Mouse (Mus musculus) gastrocnemius, adult 2 months (tissue): ENCODE measurements around the gene Olfr905. TPM values are rescaled to one million over a fixed set of nuclear protein-coding genes. Genes with fewer than 3 reads are reported as not detected.

Experiments
- DNase-seq: peaks from one replicate; pipeline ENCODE4 v3.0.0; 2022
- H3K27ac ChIP-seq: fragments of 200-600 bp; 2 replicates; pipeline ENCODE4 v1.8.1; 2022; ENCODE audit warnings: mild to moderate bottlenecking
- H3K4me3 ChIP-seq: fragments of 200-600 bp; 2 replicates; pipeline ENCODE4 v1.8.1; 2022; ENCODE audit warnings: mild to moderate bottlenecking, moderate library complexity
- CTCF ChIP-seq: fragments of 200-600 bp; IDR thresholded peaks from 2 replicates; pipeline ENCODE4 v1.8.1; 2022; ENCODE audit warnings: antibody characterized with exemption, mild to moderate bottlenecking, moderate library complexity
- intact Hi-C: fragments of 180-260 bp; cut with DNase I; formaldehyde crosslinking; loops from one replicate; pipeline ENCODE4 v1.15.1; 2025
- long read RNA-seq, 2 experiments: library from polyadenylated mRNA; stranded (forward); transcript quantifications; one replicate each; pipeline ENCODE4 v2.0.0; 2021
- total RNA-seq, 2 experiments: library from RNA; stranded (reverse); gene quantifications; 2 replicates each; pipeline ENCODE4 v1.2.3; 2021

Gene Olfr905
- not detected for total RNA-seq
- long read RNA-seq, experiment 1 = 0 reads
- long read RNA-seq, experiment 2 = 0 reads

DNA sequence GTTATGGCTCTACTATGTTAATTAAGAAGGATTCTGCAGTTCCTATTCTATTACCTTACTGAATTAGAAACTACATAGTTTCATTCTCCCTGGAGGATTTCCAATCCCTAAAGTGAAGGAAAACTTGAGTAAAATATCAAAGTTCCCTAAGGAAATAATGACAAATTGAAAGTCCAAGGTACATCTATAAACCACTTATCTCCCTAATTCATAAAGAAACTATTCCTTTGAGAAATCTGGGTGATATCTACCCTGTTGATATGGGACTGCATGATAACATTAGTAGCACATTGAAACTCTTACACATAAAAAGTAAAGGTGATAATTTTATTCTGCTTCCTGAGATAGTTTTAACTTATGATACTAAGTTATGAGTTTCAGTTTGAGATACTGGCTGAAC, at the start of gene Olfr905:
Olfr905 (plus strand) TSS at position 301 of the 400 bp plus-strand sequence.
- no peak for TF ChIP-seq CTCF

DNA sequence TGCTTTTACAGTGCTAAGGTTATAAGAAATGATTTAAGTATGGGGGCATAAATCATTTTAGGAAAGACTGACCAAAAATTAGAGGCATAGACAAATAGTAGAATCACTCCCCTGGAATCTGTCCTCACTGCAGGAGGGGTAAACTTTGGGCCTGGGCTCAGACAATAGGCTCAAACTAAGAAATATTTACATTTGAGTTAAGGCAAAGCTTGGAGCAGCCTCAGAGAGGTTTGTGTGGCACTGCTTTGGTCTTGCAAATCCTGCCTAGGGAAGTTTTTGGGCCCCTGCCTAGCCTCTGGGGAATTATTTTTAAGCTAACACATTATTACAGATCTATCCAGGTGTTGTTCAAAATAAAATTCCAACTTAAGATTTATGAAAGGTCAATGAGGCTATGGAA, 47.1 kb upstream of the Olfr905 start:
- intact Hi-C loops = no loop called here
- Histone ChIP-seq H3K4me3 (no peak overlapping the region), H3K27ac (no peak overlapping the region)
- DNase-seq = no peak
- TF ChIP-seq CTCF = no peak

More for the DNA sequence above, at the start of gene Olfr905:
- DNase-seq = no peak
- intact Hi-C loops = no loop called here
- no peak within 1 kb of the TSS for H3K27ac ChIP-seq
- H3K4me3 ChIP-seq = no peak within 1 kb of the TSS

DNA sequence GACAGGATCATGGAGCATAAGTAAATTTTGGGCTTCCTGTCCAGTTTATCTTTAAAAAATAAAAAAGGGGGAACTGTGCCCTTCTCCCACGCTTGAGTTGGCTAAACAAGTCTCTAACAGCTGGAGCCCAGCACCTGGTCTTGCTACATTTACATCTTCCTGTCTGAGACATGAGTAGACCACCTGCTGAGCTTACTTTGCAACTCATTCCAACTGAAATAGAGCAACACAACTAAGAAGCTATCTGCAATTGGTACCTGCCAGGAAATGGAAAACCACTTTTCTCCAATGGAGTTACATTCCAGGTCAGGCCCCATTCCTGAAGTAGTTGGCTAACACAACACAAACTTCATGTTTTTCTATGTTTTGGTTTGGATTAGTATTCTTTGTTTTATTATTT, 43.9 kb upstream of the Olfr905 start:
- no peak overlapping the region for H3K4me3 ChIP-seq
- intact Hi-C loops = no loop called here
- DNase-seq = no peak

DNA sequence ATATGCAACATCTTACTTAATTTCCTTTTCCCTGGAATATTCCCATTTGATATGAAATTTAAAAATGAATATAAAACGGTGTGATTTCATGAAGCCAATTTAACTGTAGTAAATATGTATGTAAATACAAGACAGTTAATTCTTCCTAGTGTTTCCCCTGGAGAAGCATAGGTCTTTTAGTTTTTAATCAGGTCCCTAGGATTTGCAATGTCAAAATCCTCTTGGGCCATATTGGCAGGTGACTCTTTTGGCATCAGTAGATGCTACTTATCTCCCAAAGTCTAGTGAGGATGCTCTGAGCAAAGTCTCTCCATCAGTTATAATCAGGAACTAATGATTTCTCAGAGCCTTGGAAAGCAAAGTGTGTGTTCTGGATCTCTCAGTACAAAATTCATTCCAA, 41.8 kb upstream of the Olfr905 start, which contains the start of gene Olfr901:
Olfr901 (plus strand) TSS at position 301 of the 400 bp plus-strand sequence.
- no peak for TF ChIP-seq CTCF
- intact Hi-C loops = no loop called here
- H3K4me3 ChIP-seq = no peak within 1 kb of the TSS

More for the DNA sequence above, 43.9 kb upstream of the Olfr905 start:
- TF ChIP-seq CTCF = no peak
- no peak overlapping the region for H3K27ac ChIP-seq

DNA sequence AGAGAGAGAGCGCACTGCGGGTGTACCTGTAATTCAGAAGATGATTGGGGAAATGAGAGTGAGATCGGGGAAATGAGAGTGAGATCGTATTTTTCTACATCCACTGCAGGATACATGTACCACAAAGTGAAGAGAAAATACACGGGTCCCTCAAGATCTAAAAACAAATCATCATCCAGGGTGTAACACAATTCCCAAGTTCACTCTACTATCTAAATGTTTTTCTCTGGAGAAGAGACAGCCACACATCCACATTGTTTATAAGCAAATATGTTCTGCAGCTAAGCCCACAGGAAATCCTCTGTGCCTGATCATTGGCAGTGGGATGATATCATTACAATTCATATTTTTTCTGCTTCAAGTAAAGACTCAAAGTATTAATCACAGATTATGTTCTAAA, 23.6 kb upstream of the Olfr905 start, which contains the start of gene Olfr902:
Olfr902 (plus strand) TSS at position 301 of the 400 bp plus-strand sequence.
- intact Hi-C loops = no loop called here
- DNase-seq = no peak

More for the DNA sequence above, 41.8 kb upstream of the Olfr905 start, which contains the start of gene Olfr901:
- H3K27ac ChIP-seq = no peak within 1 kb of the TSS
- no peak for DNase-seq

DNA sequence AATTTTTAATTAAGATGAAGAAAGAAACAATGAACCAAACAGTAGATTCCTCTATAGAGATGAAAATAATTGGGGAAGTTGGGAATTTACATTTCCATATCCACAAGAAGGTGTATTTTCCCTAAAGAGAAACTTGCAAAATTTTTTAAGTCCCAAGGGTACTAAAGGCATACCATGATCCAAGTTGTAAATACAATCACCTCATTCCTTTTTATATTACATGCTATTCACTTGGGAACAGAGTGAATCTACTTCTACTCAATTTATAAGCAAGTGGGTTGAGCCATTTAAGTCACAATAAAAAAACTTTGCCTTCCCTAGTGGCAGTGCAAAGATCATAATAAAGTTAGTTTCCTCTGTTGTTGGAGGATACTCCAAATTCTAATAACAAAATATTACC, 8.1 kb upstream of the Olfr905 start, which contains the start of gene Olfr904:
Olfr904 (plus strand) TSS at position 301 of the 400 bp plus-strand sequence.
- TF ChIP-seq CTCF = no peak
- intact Hi-C loops = no loop called here
- Histone ChIP-seq H3K27ac (no peak within 1 kb of the TSS), H3K4me3 (no peak within 1 kb of the TSS)
- no peak for DNase-seq

More for the DNA sequence above, 23.6 kb upstream of the Olfr905 start, which contains the start of gene Olfr902:
- TF ChIP-seq CTCF = no peak
- H3K27ac ChIP-seq = no peak within 1 kb of the TSS
- no peak within 1 kb of the TSS for H3K4me3 ChIP-seq

DNA sequence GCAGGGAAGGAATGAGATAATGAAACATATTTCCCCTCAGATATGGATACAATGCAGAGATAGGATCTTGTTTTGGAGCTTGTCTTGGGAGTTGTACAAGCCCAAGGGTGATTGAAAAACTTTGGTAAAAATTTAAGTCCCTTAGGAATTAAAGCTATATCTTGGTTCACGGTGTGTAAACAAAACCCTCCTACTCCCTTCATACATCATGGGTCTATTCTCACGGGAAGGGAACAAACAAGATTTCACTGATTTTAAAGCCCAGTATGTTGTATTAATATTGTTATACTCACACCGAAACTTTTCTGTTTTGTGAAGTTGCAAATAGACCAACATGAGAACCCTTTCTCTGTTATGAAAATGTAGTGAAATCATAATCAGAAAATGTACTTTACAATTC, 15.9 kb downstream of the Olfr905 start, which contains the start of gene Olfr906:
Olfr906 (plus strand) TSS at position 301 of the 400 bp plus-strand sequence.
- Histone ChIP-seq H3K27ac (no peak within 1 kb of the TSS), H3K4me3 (no peak within 1 kb of the TSS)
- intact Hi-C loops = no loop called here
- no peak for TF ChIP-seq CTCF
- DNase-seq = no peak

DNA sequence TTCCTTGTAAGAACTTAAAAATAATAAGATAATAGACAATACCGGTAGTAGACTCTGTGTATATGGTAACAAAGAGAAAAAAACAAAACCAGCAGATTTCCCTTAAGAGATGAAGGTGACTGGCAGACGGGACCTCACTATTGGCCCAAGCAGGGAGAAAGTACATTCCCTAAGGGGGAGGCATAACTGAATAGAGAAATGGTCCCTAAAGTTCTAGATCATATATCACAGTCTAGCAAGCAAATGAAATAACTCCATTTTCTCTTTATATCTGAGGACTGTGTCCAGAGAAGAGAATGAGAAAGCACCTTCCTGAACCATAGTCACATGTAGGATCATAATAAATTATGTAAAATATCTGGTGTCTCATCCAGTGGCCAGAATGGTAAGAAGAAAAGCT, 24.6 kb downstream of the Olfr905 start, which contains the start of gene Olfr907:
Olfr907 (plus strand) TSS at position 301 of the 400 bp plus-strand sequence.
- intact Hi-C loops = no loop called here

DNA sequence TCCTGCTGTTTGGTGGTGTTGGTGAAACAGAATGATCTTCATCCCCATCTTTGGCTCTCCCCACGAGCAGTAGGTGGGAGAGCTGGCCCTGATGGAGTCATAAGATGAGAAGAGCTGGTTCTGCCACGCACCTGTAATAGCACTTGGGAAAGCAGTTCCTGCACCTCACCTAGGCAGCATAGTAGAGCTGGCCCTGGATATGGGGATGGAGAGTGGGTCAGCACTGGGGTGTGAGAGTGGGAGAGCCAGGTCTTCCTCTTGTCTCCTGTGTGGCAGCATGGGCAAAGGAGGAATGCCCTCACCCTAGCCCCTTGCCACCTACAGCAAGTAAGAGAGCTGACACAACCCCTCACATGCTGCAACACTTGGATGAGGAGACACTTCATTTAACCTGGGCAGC, 41.4 kb downstream of the Olfr905 start:
- no peak overlapping the region for H3K4me3 ChIP-seq
- no peak for DNase-seq
- intact Hi-C loops = no loop called here
- H3K27ac ChIP-seq = no peak overlapping the region
- no peak for TF ChIP-seq CTCF

More for the DNA sequence above, 24.6 kb downstream of the Olfr905 start, which contains the start of gene Olfr907:
- Histone ChIP-seq H3K27ac (no peak within 1 kb of the TSS), H3K4me3 (no peak within 1 kb of the TSS)
- no peak for DNase-seq
- no peak for TF ChIP-seq CTCF

DNA sequence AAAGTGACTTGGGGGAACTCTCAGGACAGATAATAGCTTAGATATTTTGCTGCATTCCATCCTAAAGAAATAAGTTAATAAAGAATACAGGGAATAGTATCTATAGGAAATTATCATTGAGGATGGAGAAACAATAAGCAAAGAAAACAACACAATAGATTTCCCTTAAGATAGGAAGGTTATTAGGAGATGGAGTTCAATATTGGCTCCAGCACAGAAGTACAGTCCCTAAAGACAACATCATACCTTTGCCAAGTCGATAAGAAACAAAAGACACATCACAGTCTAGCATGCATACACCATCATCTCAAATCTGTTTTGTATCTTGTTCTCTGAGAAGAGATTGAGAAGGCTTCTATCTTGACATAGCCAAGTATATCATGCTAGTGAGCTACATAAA, 50.4 kb downstream of the Olfr905 start, which contains the start of gene Olfr911-ps1:
Olfr911-ps1 (plus strand) TSS at position 301 of the 400 bp plus-strand sequence.
- Histone ChIP-seq H3K4me3 (no peak within 1 kb of the TSS), H3K27ac (no peak within 1 kb of the TSS)
- intact Hi-C loops = no loop called here
- no peak for DNase-seq
- TF ChIP-seq CTCF = no peak

Other genes with a start within 250 kb of the Olfr905 start
- gene Olfr143, start 218.3 kb upstream of the Olfr905 start, total RNA-seq = not detected
- gene Olfr895, start 203.3 kb upstream of the Olfr905 start, total RNA-seq = not detected
- gene Olfr896-ps1, start 180.0 kb upstream of the Olfr905 start, total RNA-seq = not detected
- not detected for gene Olfr25, start 142.0 kb upstream of the Olfr905 start, total RNA-seq
- not detected for gene Olfr898, start 122.7 kb upstream of the Olfr905 start, total RNA-seq
- gene Olfr250, start 104.2 kb upstream of the Olfr905 start, total RNA-seq = not detected
- not detected for gene Olfr251, start 94.0 kb upstream of the Olfr905 start, total RNA-seq
- not detected for gene Olfr147, start 69.4 kb upstream of the Olfr905 start, total RNA-seq
- not detected for gene Olfr901, start 41.7 kb upstream of the Olfr905 start, total RNA-seq
- not detected for gene Olfr902, start 23.5 kb upstream of the Olfr905 start, total RNA-seq
- gene Olfr904, start 8.0 kb upstream of the Olfr905 start, total RNA-seq = not detected
- gene Olfr906, start 16.0 kb downstream of the Olfr905 start, total RNA-seq = not detected
- gene Olfr907, start 24.7 kb downstream of the Olfr905 start, total RNA-seq = not detected
- gene Olfr911-ps1, start 50.5 kb downstream of the Olfr905 start, total RNA-seq = not detected
- gene Olfr910, start 66.7 kb downstream of the Olfr905 start, total RNA-seq = not detected
- gene Olfr912, start 109.1 kb downstream of the Olfr905 start, total RNA-seq = not detected
- gene Olfr913, start 121.7 kb downstream of the Olfr905 start, total RNA-seq = not detected
- not detected for gene Olfr914, start 134.0 kb downstream of the Olfr905 start, total RNA-seq
- not detected for gene Olfr916, start 188.8 kb downstream of the Olfr905 start, total RNA-seq
- gene Olfr917, start 194.7 kb downstream of the Olfr905 start, total RNA-seq = not detected
- not detected for gene Olfr918, start 203.5 kb downstream of the Olfr905 start, total RNA-seq
- gene Olfr919, start 232.6 kb downstream of the Olfr905 start, total RNA-seq = not detected
- gene Vwa5a, start 247.2 kb downstream of the Olfr905 start, total RNA-seq = 10 to 100 TPM; 11.0 to 12.4 TPM